Mouse (Mus musculus): Measurements from ENCODE around the gene Erc2. TPM values are rescaled to one million over a fixed set of nuclear protein-coding genes. Genes with fewer than 3 reads are reported as not detected.

Erc2 gene
- polyA plus RNA-seq, 2 experiments: 0.52 to 0.99 TPM

DNA sequence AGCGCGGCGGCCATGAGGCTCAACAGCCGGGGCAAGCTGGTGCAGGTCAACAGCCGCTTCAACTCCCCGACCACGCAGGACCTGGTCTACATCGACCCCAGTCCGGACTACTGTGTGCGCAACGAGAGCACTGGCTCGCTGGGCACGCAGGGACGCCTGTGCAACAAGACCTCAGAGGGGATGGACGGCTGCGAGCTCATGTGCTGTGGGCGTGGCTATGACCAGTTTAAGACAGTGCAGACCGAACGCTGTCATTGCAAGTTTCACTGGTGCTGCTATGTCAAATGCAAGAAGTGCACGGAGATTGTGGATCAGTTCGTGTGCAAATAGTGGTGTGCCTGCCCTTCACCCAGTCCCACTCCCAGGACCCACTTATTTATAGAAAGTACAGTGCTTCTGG, 900.4 kb downstream of the Erc2 start:
- ATAC-seq (ENCODE audit: insufficient read depth) (no peak), DNase-seq (ENCODE audit: low read depth in 3 of 3, low spot score in 3 of 3) (no peak)
- H3K27ac ChIP-seq: no peak overlapping the region
- no peak overlapping the region for H3K4me2 ChIP-seq (ENCODE audit: low read depth)
- H3K36me3 ChIP-seq (replicated peaks; ENCODE audit: control insufficient read depth, insufficient read depth, low read depth): no peaks in the 10 kb centered on the region
- 73% methylated on average over 21 of the region's 21 CpGs for WGBS (ENCODE audit: insufficient replicate concordance)
- no peaks in the 10 kb centered on the region for H3K27me3 ChIP-seq (ENCODE audit: control insufficient read depth, insufficient read depth, low read length)
- H3K4me3 ChIP-seq (ENCODE audit: insufficient read depth in 1 of 2, low read depth in 2 of 2, low read length in 2 of 2): no peak overlapping the region
- no peaks in the 10 kb centered on the region for H3K4me1 ChIP-seq (replicated peaks; ENCODE audit: control insufficient read depth in 2 of 2, insufficient read depth in 2 of 2, low read length in 1 of 2)
- TF ChIP-seq CTCF (IDR thresholded peaks at IDR 0.05; ENCODE audit: low read depth): no peak
- TF ChIP-seq EP300 (IDR thresholded peaks at IDR 0.05; ENCODE audit: low read depth): no peak
- no peaks in the 10 kb centered on the region for H3K9me3 ChIP-seq (ENCODE audit: control insufficient read depth, low read length)
- no peak overlapping the region for H3K9ac ChIP-seq (replicated peaks)

DNA sequence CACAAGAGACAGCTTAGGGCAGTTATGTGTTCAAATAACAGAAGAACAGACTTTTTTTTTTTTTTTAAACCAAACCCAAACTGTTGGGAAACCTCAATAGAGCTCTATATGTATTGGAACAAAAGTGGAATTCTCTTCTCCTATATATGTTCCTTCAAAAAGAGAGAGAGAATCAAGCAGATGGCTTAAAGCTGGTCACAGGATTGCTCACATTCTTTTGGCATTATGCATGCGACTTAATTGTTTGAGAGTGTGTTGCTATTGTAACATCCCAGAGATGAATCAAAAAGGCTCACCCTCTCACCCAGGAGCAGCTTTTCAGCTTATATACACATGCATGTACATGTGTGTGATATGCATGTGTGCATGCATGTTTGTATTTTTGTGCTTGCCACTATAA, 903.3 kb downstream of the Erc2 start:
- H3K4me1 ChIP-seq (replicated peaks; ENCODE audit: control insufficient read depth in 2 of 2, insufficient read depth in 2 of 2, low read length in 1 of 2): no peaks in the 10 kb centered on the region
- no peak overlapping the region for H3K4me2 ChIP-seq (ENCODE audit: low read depth)
- no peak overlapping the region for H3K4me3 ChIP-seq (ENCODE audit: insufficient read depth in 1 of 2, low read depth in 2 of 2, low read length in 2 of 2)
- 56% methylated on average over 1 of the region's 1 CpGs for WGBS (ENCODE audit: insufficient replicate concordance)
- TF ChIP-seq CTCF (IDR thresholded peaks at IDR 0.05; ENCODE audit: low read depth) (no peak), EP300 (IDR thresholded peaks at IDR 0.05; ENCODE audit: low read depth) (no peak)
- no peak overlapping the region for H3K9ac ChIP-seq (replicated peaks)
- DNase-seq (ENCODE audit: low read depth in 3 of 3, low spot score in 3 of 3): no peak
- H3K27me3 ChIP-seq (ENCODE audit: control insufficient read depth, insufficient read depth, low read length): no peaks in the 10 kb centered on the region
- ATAC-seq (ENCODE audit: insufficient read depth): no peak
- no peaks in the 10 kb centered on the region for H3K9me3 ChIP-seq (ENCODE audit: control insufficient read depth, low read length)
- H3K27ac ChIP-seq: no peak overlapping the region
- H3K36me3 ChIP-seq (replicated peaks; ENCODE audit: control insufficient read depth, insufficient read depth, low read depth): no peaks in the 10 kb centered on the region

Other genes with a start within 250 kb of the Erc2 start
- gene Fam208a, start 193.6 kb upstream of the Erc2 start, polyA plus RNA-seq (2012; rRNA removed): 6.5 and 9.0 TPM in 2 replicates
- gene Fam208a, start 193.6 kb upstream of the Erc2 start, polyA plus RNA-seq (2014; fragmentation: Nextera tagmentation; extraction: Ambion mirVana): 2.2 and 2.3 TPM in 2 replicates
- gene Ccdc66, start 114.0 kb upstream of the Erc2 start, polyA plus RNA-seq (2012; rRNA removed): 1.7 and 3.4 TPM in 2 replicates
- gene Ccdc66, start 114.0 kb upstream of the Erc2 start, polyA plus RNA-seq (2014; fragmentation: Nextera tagmentation; extraction: Ambion mirVana): 2.6 and 2.9 TPM in 2 replicates

All from liver, embryonic 14.5 days (tissue).